Mouse (Mus musculus) forebrain, embryonic 11.5 days (tissue): ENCODE data around the gene Golga4. TPM values are rescaled to one million over a fixed set of nuclear protein-coding genes. Genes with fewer than 3 reads are reported as not detected.

Experiments used
- ATAC-seq: fragments of 200-750 bp; cut with Nextera tagmentation; replicated peaks from 2 replicates; pipeline ENCODE4 v1.8.0; 2017; ENCODE audit warnings: moderate TSS enrichment; ENCODE audit not compliant: low FRiP score
- DNase-seq: peaks from one replicate; pipeline ENCODE4 v3.0.0-alpha.2; 2017; ENCODE audit warnings: low spot score
- H3K27ac ChIP-seq: fragments of 300-500 bp; sonication (generic); 2 replicates; pipeline ENCODE4 v1.5.1; 2014; ENCODE audit warnings: low read depth, low read length
- H3K27me3 ChIP-seq: fragments of 300-500 bp; sonication (generic); 2 replicates; pipeline ENCODE4 v1.6.1; 2014; ENCODE audit warnings: mild to moderate bottlenecking, low read length, mixed read lengths; ENCODE audit not compliant: control insufficient read depth, insufficient read depth
- H3K36me3 ChIP-seq: fragments of 300-500 bp; sonication (generic); 2 replicates; pipeline ENCODE4 v1.6.1; 2014; ENCODE audit warnings: mild to moderate bottlenecking, low read length, moderate library complexity, mixed read lengths; ENCODE audit not compliant: control insufficient read depth, insufficient read depth
- H3K4me1 ChIP-seq: fragments of 300-500 bp; sonication (generic); replicated peaks from 2 replicates; pipeline ENCODE4 v1.6.1; 2014; ENCODE audit warnings: low read length, mixed read lengths; ENCODE audit not compliant: control insufficient read depth, insufficient read depth
- H3K4me2 ChIP-seq: fragments of 300-500 bp; sonication (generic); 2 replicates; pipeline ENCODE4 v1.6.1; 2014; ENCODE audit warnings: low read depth, mild to moderate bottlenecking, low read length, moderate library complexity, mixed read lengths; ENCODE audit not compliant: severe bottlenecking
- H3K4me3 ChIP-seq: fragments of 300-500 bp; sonication (generic); 2 replicates; pipeline ENCODE4 v1.5.1; 2014; ENCODE audit warnings: low read depth, low read length
- H3K9ac ChIP-seq: fragments of 300-500 bp; sonication (generic); 2 replicates; pipeline ENCODE4 v1.6.1; 2014; ENCODE audit warnings: low read length
- H3K9me3 ChIP-seq: fragments of 300-500 bp; sonication (generic); 2 replicates; pipeline ENCODE4 v1.6.1; 2016; ENCODE audit warnings: low read length, mixed read lengths; ENCODE audit not compliant: control insufficient read depth
- WGBS: fragments of 180-500 bp; shearing (Covaris S2); extraction: QIAGEN DNeasy Blood & Tissue Kit; methylation state at CpG from one replicate; pipeline ENCODE4 v1.1.7; 2014; 5-methylcytosine and 5-hydroxymethylcytosine counted together
- polyA plus RNA-seq: library from polyadenylated mRNA; unstranded; fragments of >200 nt; fragmentation: Nextera tagmentation; extraction: Ambion mirVana; gene quantifications from 2 replicates; pipeline ENCODE4 v1.2.1, GENCODE M21; 2014

Golga4 gene
- polyA plus RNA-seq, 1 experiment from 2014 or later, result 66.8 TPM

- DNase-seq, result no peak
Measured at GRCm38 (mm10) chr9:118541851-118542250, 35.8 kb downstream of the Golga4 start.

DNA sequence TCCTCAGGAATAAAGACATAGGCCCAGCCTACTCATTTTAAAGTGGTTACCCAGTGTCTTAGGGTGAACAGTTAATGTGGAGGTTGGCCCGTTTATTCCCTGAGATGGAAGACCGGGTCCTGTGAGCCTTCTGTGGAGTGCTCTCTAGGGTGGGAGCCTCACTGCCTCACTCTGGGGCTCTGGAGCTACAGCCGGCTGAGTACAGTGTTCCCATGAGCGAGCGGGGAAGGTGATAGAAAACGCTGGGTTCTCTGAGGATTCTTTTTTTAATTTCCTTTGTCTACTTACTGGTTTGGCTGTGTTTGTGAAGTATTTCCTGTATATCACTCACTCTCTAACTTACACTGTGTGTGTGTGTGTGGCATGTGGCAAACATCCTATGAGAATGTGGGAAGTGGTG lies 39.1 kb downstream of the Golga4 start:
- Histone ChIP-seq H3K4me1 (no peaks in the 10 kb centered on the region), H3K36me3 (peaks cover 4% of the 10 kb centered on the region; the same call in 1 of the 2 replicates), H3K4me3 (no peak overlapping the region), H3K4me2 (no peak overlapping the region), H3K27ac (no peak overlapping the region), H3K27me3 (no peaks in the 10 kb centered on the region), H3K9me3 (no peaks in the 10 kb centered on the region), H3K9ac (no peak overlapping the region)
- DNase-seq (no peak), ATAC-seq (no peak)
- WGBS, result 81% methylated on average over 6 of the region's 6 CpGs

More at GRCm38 (mm10) chr9:118541851-118542250, 35.8 kb downstream of the Golga4 start:
- Histone ChIP-seq H3K9me3 (no peaks in the 10 kb centered on the region), H3K4me1 (no peaks in the 10 kb centered on the region), H3K9ac (no peak overlapping the region), H3K4me3 (no peak overlapping the region), H3K27me3 (no peaks in the 10 kb centered on the region), H3K4me2 (no peak overlapping the region), H3K36me3 (peaks cover 4% of the 10 kb centered on the region; the same call in 1 of the 2 replicates), H3K27ac (no peak overlapping the region)
- WGBS, result 90% methylated on average over 8 of the region's 8 CpGs
- ATAC-seq, result no peak

DNA sequence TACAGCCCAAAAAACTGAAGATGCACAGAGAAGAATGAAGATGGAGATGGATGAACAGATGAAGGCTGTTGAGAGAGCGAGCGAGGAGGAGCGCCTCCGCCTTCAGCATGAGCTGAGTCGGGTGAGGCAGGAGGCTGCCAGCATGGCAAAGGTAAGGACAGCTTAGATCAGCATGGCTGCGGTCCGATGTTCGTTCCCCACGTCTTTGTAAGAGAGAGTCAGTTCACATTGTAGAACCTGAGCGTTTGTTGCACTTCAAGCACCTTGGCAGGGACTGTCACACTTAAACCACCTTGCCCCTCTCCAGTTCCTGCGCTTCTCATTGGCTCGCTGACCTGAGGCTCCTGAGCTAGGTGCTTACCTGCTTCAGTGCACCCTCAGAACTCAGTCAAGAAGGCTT lies 42.6 kb downstream of the Golga4 start:
- WGBS, result 94% methylated on average over 12 of the region's 12 CpGs
- Histone ChIP-seq H3K4me2 (no peak overlapping the region), H3K27me3 (no peaks in the 10 kb centered on the region), H3K27ac (no peak overlapping the region), H3K4me3 (no peak overlapping the region), H3K9ac (no peak overlapping the region), H3K4me1 (no peaks in the 10 kb centered on the region), H3K36me3 (peaks cover 7% of the 10 kb centered on the region), H3K9me3 (no peaks in the 10 kb centered on the region)
- ATAC-seq (no peak), DNase-seq (no peak)

GRCm38 (mm10) chr9:118556951-118557780 lies 51.1 kb downstream of the Golga4 start:
- Histone ChIP-seq H3K4me2 (no peak overlapping the region), H3K27me3 (no peaks in the 10 kb centered on the region), H3K4me1 (no peaks in the 10 kb centered on the region), H3K9me3 (no peaks in the 10 kb centered on the region), H3K36me3 (no peaks in the 10 kb centered on the region; the same call in 1 of the 2 replicates), H3K4me3 (no peak overlapping the region), H3K9ac (no peak overlapping the region), H3K27ac (no peak overlapping the region)
- WGBS, result 88% methylated on average over 24 of the region's 24 CpGs
- no peak for DNase-seq
- no peak for ATAC-seq

DNA sequence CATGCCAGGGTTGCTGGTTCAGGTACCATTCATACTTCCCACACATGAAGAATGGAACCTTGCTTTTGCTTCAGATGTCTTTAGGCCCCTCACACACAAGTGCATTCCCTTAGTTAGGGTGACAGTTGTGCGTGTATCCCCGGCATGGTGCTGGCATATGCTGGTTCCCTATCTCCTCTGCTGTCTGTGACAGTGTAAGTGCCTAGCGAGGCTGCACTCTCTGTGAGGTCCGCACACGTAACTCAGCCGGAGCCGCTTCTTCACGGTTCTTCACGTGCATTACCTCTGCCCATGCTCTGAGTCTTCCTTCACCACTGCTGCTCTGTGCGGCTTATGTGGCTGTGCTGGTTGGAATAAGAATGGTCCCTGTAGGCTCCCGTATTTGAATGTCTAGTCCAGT lies 57.3 kb downstream of the Golga4 start:
- H3K9me3 ChIP-seq, result no peaks in the 10 kb centered on the region
- H3K27me3 ChIP-seq, result no peaks in the 10 kb centered on the region
- H3K9ac ChIP-seq, result no peak overlapping the region
- 95% methylated on average over 11 of the region's 11 CpGs for WGBS
- DNase-seq (no peak), ATAC-seq (no peak)
- H3K4me1 ChIP-seq, result no peaks in the 10 kb centered on the region
- H3K4me2 ChIP-seq, result no peak overlapping the region
- no peak overlapping the region for H3K27ac ChIP-seq
- no peak overlapping the region for H3K4me3 ChIP-seq
- peaks cover 4% of the 10 kb centered on the region for H3K36me3 ChIP-seq

DNA sequence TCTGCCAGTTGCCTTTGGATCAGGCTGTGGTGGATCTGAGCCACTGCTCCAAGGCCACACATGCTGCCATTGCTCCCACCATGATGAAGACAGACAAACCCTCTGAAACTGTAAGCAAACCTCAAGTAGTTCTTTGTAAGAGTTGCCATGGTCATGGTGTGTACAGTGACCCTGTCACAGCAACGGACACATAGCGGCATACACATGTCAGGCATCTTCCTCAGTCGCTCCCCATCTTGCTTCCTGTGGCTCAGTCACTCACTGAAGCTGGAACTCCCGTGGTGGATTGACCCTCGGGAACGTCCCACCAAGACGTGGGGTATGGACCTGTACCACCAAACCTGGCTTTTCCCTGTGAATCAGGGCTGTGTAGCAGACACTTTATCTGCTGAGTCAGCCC lies 57.8 kb downstream of the Golga4 start:
- H3K9ac ChIP-seq, result no peak overlapping the region
- DNase-seq (no peak), ATAC-seq (no peak)
- no peak overlapping the region for H3K4me2 ChIP-seq
- no peaks in the 10 kb centered on the region for H3K27me3 ChIP-seq
- no peak overlapping the region for H3K4me3 ChIP-seq
- peaks cover 4% of the 10 kb centered on the region for H3K36me3 ChIP-seq
- WGBS, result 96% methylated on average over 7 of the region's 7 CpGs
- H3K27ac ChIP-seq, result no peak overlapping the region
- H3K9me3 ChIP-seq, result no peaks in the 10 kb centered on the region
- no peaks in the 10 kb centered on the region for H3K4me1 ChIP-seq

DNA sequence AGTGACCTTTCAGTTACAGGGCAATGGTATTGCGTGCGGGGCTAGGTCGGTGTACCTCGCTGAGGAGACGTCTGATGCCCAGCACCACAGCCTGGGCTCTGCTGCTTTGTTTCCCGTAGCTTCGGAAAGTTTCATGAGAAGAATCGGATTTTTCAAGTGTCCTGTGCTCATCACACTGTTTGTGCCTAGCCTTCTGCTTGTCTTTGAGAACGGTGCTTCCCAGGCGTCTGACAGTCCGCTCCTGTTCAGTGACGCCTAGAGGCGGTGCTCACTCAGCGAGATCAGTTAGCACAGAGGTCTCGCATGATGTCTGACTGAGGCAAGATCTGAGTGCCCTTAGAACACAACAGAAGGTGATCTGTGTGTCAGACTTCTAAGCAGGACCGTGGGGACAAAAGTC lies 58.6 kb downstream of the Golga4 start:
- Histone ChIP-seq H3K4me3 (no peak overlapping the region), H3K4me2 (no peak overlapping the region), H3K9ac (no peak overlapping the region), H3K27ac (no peak overlapping the region), H3K4me1 (no peaks in the 10 kb centered on the region), H3K27me3 (no peaks in the 10 kb centered on the region), H3K9me3 (no peaks in the 10 kb centered on the region), H3K36me3 (peaks cover 6% of the 10 kb centered on the region)
- ATAC-seq (no peak), DNase-seq (no peak)
- WGBS, result 92% methylated on average over 16 of the region's 16 CpGs

DNA sequence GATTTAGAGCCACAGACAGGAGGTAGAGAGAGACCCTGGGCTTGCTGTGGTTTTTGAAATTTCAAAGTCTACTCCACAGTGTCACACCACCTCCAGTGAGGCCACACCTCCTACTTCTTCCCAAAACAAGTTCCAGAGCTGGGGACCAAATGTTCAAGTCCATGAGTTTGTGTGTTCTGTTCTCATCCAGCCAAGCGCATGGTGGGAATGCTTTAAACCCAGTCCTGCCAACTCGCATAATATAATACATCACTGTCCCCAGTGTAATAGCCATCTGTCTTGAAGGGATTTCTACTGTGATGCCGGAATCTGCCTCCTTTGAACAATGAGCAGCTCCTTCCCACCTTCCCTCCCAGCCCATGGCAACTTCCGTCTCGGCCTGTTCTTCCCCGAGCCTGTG lies 63.3 kb downstream of the Golga4 start:
- DNase-seq (no peak), ATAC-seq (no peak)
- Histone ChIP-seq H3K36me3 (peaks cover 8% of the 10 kb centered on the region; the same call in 1 of the 2 replicates), H3K9ac (no peak overlapping the region), H3K4me3 (no peak overlapping the region), H3K4me2 (no peak overlapping the region), H3K4me1 (no peaks in the 10 kb centered on the region), H3K27me3 (no peaks in the 10 kb centered on the region), H3K27ac (no peak overlapping the region), H3K9me3 (no peaks in the 10 kb centered on the region)
- 88% methylated on average over 6 of the region's 6 CpGs for WGBS

DNA sequence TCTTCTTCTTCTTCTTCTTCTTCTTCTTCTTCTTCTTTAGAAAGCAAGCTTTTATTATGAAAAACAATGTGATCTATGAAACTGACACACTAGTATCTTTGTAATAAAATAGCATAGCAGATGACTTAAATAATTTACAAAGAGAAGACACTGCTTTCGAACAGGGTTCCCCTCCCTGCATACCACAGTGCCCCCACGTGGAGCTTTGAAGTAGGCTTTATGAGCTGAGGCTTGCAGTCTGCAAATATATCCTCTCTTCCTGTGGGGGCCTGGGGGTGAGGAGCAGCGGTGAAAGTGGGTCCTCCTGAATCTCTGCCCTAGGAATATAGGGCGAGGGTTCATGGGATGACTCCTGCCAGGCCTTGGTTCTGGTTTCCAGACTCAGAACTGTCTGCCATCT lies 64.8 kb downstream of the Golga4 start:
- Histone ChIP-seq H3K9me3 (no peaks in the 10 kb centered on the region), H3K4me3 (no peak overlapping the region), H3K4me2 (no peak overlapping the region), H3K4me1 (no peaks in the 10 kb centered on the region), H3K9ac (no peak overlapping the region), H3K27me3 (no peaks in the 10 kb centered on the region), H3K36me3 (peaks cover 8% of the 10 kb centered on the region; the same call in 1 of the 2 replicates), H3K27ac (no peak overlapping the region)
- no peak for ATAC-seq
- 81% methylated on average over 4 of the region's 4 CpGs for WGBS
- DNase-seq, result no peak
